Mouse (Mus musculus): ENCODE results near the gene Lrrc29.

DNA sequence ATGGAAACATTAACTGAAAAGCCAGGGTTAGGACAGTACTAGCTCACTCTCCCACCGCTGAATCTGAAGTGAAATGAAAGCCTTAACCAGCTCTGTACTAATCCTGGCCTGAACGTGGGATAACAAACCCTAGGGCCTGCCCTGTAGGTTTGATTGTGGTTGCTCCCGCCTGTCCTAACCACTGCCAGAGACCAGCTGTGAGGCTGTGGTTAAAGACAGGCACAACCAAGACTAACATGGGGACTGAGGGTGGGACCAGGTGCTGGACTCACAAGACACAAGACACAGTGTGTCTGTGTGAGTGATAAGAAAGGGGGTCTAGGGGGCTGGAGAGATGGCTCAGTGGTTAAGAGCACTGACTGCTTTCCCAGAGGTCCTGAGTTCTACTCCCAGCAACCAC is 45.5 kb downstream of the Lrrc29 start:
- no peak for TF ChIP-seq CTCF (IDR thresholded peaks at IDR 0.05; ENCODE audit: control insufficient read depth, insufficient read depth, insufficient replicate concordance, low read depth, low read length)
- no peak for TF ChIP-seq POLR2A (IDR thresholded peaks at IDR 0.05; ENCODE audit: control insufficient read depth, low read depth, low read length)

Data from testis, adult 2 months (tissue).